13 mouse cellular contexts compared by ENCODE assay signal in genomic region chr12:26394485-26395470, GRCm38 (mm10). TPM values are rescaled to one million over a fixed set of nuclear protein-coding genes. Genes with fewer than 3 reads are reported as not detected.
A peak's percentile ranks its signal among the peaks of the same experiment; 100 is the strongest.
DNase-seq lines count a peak whose midpoint lies in the region; ATAC-seq and TF ChIP-seq lines count a peak whose summit lies in the region.
"Had no signal": no experiment of that assay in that cellular context is flagged by ENCODE, and none has a peak within 500 bp of the region (broad histone marks: within the 10 kb centered on the region; RNA-seq: fewer than 3 reads in every experiment).

No protein-coding gene starts in this region.

- 28% methylated on average over 13 of the region's 13 CpGs for WGBS in forebrain, postnatal 0 days
- WGBS in limb, embryonic 14.5 days = 37% methylated on average over 13 of the region's 13 CpGs

- no peak for TF ChIP-seq POLR2A in limb, embryonic 14.5 days (IDR thresholded peaks at IDR 0.05; ENCODE audit: borderline replicate concordance, extremely low read depth, insufficient read depth, insufficient read length)

- no peak overlapping the region; the same call in 1 of the 2 replicates for H3K4me2 ChIP-seq in forebrain, postnatal 0 days (ENCODE audit: low read depth)
- peak overlapping the region; percentile 26 for H3K4me2 ChIP-seq in limb, embryonic 14.5 days (replicated peaks; ENCODE audit: low read depth, low read length, severe bottlenecking)
- H3K4me2 ChIP-seq: heart, embryonic 13.5 days; intestine, embryonic 15.5 days; liver, embryonic 12.5 days had no signal

- H3K27ac ChIP-seq in forebrain, postnatal 0 days (ENCODE audit: low read depth, low read length) = peak overlapping the region; percentile 29
- H3K27ac ChIP-seq in limb, embryonic 14.5 days (replicated peaks; ENCODE audit: low read depth, low read length) = peak overlapping the region; percentile 61
- H3K27ac ChIP-seq: heart, embryonic 13.5 days; intestine, embryonic 15.5 days; liver, embryonic 12.5 days; macrophage had no signal

- H3K9me3 ChIP-seq in forebrain, postnatal 0 days (ENCODE audit: low read length) = no peaks in the 10 kb centered on the region
- H3K9me3 ChIP-seq in limb, embryonic 14.5 days (ENCODE audit: control insufficient read depth, low read length) = no peaks in the 10 kb centered on the region
- H3K9me3 ChIP-seq: heart, embryonic 13.5 days; intestine, embryonic 15.5 days; liver, embryonic 12.5 days had no signal

- peak; percentile 27 for DNase-seq in retina, postnatal 1 day
- DNase-seq in retina, embryonic 14.5 days (ENCODE audit: low spot score) = no peak
- peak; percentile 41 for DNase-seq in forebrain, postnatal 0 days
- no peak for DNase-seq in limb, embryonic 14.5 days (ENCODE audit: low spot score)
- no peak for DNase-seq in ovary, postnatal 14 days (ENCODE audit: low spot score)
- DNase-seq in natural killer cell, adult 2 months (ENCODE audit: low spot score in 2 of 2) = no peak
- DNase-seq in thymus, postnatal 10 days (ENCODE audit: low spot score in 2 of 2) = no peak
- DNase-seq: cerebellum, postnatal 36 days had no signal

- H3K9ac ChIP-seq in forebrain, postnatal 0 days = no peak overlapping the region
- H3K9ac ChIP-seq in limb, embryonic 14.5 days (ENCODE audit: low read depth, low read length, severe bottlenecking) = no peak overlapping the region
- H3K9ac ChIP-seq: heart, embryonic 13.5 days; intestine, embryonic 15.5 days; liver, embryonic 12.5 days had no signal

- H3K36me3 ChIP-seq in forebrain, postnatal 0 days (ENCODE audit: insufficient read depth) = no peaks in the 10 kb centered on the region
- no peaks in the 10 kb centered on the region for H3K36me3 ChIP-seq in limb, embryonic 14.5 days (ENCODE audit: control insufficient read depth, insufficient read depth, low read length)
- H3K36me3 ChIP-seq: heart, embryonic 13.5 days; intestine, embryonic 15.5 days; liver, embryonic 12.5 days had no signal

- H3K27me3 ChIP-seq in forebrain, postnatal 0 days (ENCODE audit: insufficient read depth, low read length) = no peaks in the 10 kb centered on the region
- H3K27me3 ChIP-seq in limb, embryonic 14.5 days (ENCODE audit: control insufficient read depth, insufficient read depth, low read length) = no peaks in the 10 kb centered on the region
- H3K27me3 ChIP-seq: heart, embryonic 13.5 days; intestine, embryonic 15.5 days had no signal

- 0 out of 2 replicates have a peak, but pooled peaks cover 3% of the 10 kb centered on the region for H3K4me1 ChIP-seq in forebrain, postnatal 0 days (ENCODE audit: insufficient read depth)
- peaks cover 36% of the 10 kb centered on the region for H3K4me1 ChIP-seq in limb, embryonic 14.5 days (ENCODE audit: control insufficient read depth, insufficient read depth, low read length)
- H3K4me1 ChIP-seq: heart, embryonic 13.5 days; intestine, embryonic 15.5 days; liver, embryonic 12.5 days had no signal

- ATAC-seq in forebrain, postnatal 0 days = peak; percentile 87
- peak; percentile 76 for ATAC-seq in limb, embryonic 14.5 days (ENCODE audit: low FRiP score, low read depth)
- ATAC-seq in activated CD4-positive, CD25-positive, alpha-beta regulatory T cell, adult 4 months = no peak
- ATAC-seq: intestine, embryonic 15.5 days; liver, embryonic 12.5 days had no signal

- H3K4me3 ChIP-seq in forebrain, postnatal 0 days (ENCODE audit: low read depth, low read length) = no peak overlapping the region
- H3K4me3 ChIP-seq in limb, embryonic 14.5 days (replicated peaks; ENCODE audit: low read length) = no peak overlapping the region
- H3K4me3 ChIP-seq: heart, embryonic 13.5 days; intestine, embryonic 15.5 days; liver, embryonic 12.5 days had no signal

- no peak for TF ChIP-seq CTCF in forebrain, postnatal 0 days (IDR thresholded peaks at IDR 0.05; ENCODE audit: low read depth)

RNA-seq across cellular contexts. Expression of gene Rnf144a, which starts 20.3 kb away (rescaled TPM):
- total RNA-seq in forebrain, postnatal 0 days (2014; rRNA removed) = 27.4 and 39.1 TPM in 2 replicates
- 16.4 and 23.1 TPM in 2 replicates for polyA plus RNA-seq in forebrain, postnatal 0 days (2015; fragmentation: Nextera tagmentation; extraction: Ambion mirVana)
- polyA plus RNA-seq in limb, embryonic 14.5 days (2012; rRNA removed) = 34.6 and 37.4 TPM in 2 replicates
- polyA plus RNA-seq in limb, embryonic 14.5 days (2014; fragmentation: Nextera tagmentation; extraction: Ambion mirVana) = 32.8 and 33.3 TPM in 2 replicates
- polyA plus RNA-seq in activated CD4-positive, CD25-positive, alpha-beta regulatory T cell, adult 4 months (2017; shearing (Covaris generic)) = 1 to 10 TPM; 3.2 to 5.1 TPM

Comparison
In these comparisons a context has a peak if more than half of its experiments do, and no peak if none do; other contexts are left out.
1. DNase-seq: peak in retina, postnatal 1 day (single experiment) and forebrain, postnatal 0 days (single experiment); none in retina, embryonic 14.5 days (single experiment), limb, embryonic 14.5 days (single experiment), ovary, postnatal 14 days (single experiment), natural killer cell, adult 2 months (0 of 2) and thymus, postnatal 10 days (0 of 2).